ENCODE assay signal across 27 mouse cellular contexts in genomic region chr4:70484134-70484533, GRCm38 (mm10). TPM values are rescaled to one million over a fixed set of nuclear protein-coding genes. Genes with fewer than 3 reads are reported as not detected.
DNase-seq lines count a peak whose midpoint lies in the region; ATAC-seq and TF ChIP-seq lines count a peak whose summit lies in the region.
"Had no signal": no experiment of that assay in that cellular context is flagged by ENCODE, and none has a peak within 500 bp of the region (broad histone marks: within the 10 kb centered on the region; RNA-seq: fewer than 3 reads in every experiment).

No protein-coding gene starts in this region.

- H3K36me3 ChIP-seq in liver, embryonic 15.5 days (replicated peaks) = no peaks in the 10 kb centered on the region
- H3K36me3 ChIP-seq in liver, embryonic 16.5 days (ENCODE audit: control insufficient read depth, insufficient read depth) = no peaks in the 10 kb centered on the region
- H3K36me3 ChIP-seq: forebrain, embryonic 10.5 days; G1E; heart, embryonic 12.5 days; heart, embryonic 15.5 days; hindbrain, embryonic 10.5 days; hindbrain, embryonic 13.5 days had no signal

- H3K4me3 ChIP-seq in layer of hippocampus, adult 2 months = no peak overlapping the region
- no peak overlapping the region for H3K4me3 ChIP-seq in liver, embryonic 15.5 days (replicated peaks)
- no peak overlapping the region for H3K4me3 ChIP-seq in liver, embryonic 16.5 days (ENCODE audit: low read depth, low read length)
- H3K4me3 ChIP-seq: forebrain, embryonic 10.5 days; forebrain, embryonic 13.5 days; heart, embryonic 12.5 days; heart, embryonic 15.5 days; hindbrain, embryonic 10.5 days; hindbrain, embryonic 13.5 days had no signal

- H3K27me3 ChIP-seq in liver, embryonic 15.5 days = no peaks in the 10 kb centered on the region
- H3K27me3 ChIP-seq in liver, embryonic 16.5 days (ENCODE audit: control insufficient read depth, insufficient read depth, low read depth, low read length) = no peaks in the 10 kb centered on the region
- H3K27me3 ChIP-seq: CH12.LX; forebrain, embryonic 13.5 days; heart, embryonic 12.5 days; heart, embryonic 15.5 days; hindbrain, embryonic 13.5 days had no signal

- H3K27ac ChIP-seq in layer of hippocampus, adult 2 months = peak overlapping the region; percentile 41; the same call in 1 of the 2 replicates
- no peak overlapping the region for H3K27ac ChIP-seq in liver, embryonic 15.5 days (replicated peaks)
- H3K27ac ChIP-seq in liver, embryonic 16.5 days (ENCODE audit: low read length) = no peak overlapping the region
- H3K27ac ChIP-seq: forebrain, embryonic 10.5 days; forebrain, embryonic 13.5 days; heart, embryonic 15.5 days; hindbrain, embryonic 10.5 days; hindbrain, embryonic 13.5 days had no signal

- no peaks in the 10 kb centered on the region for H3K4me1 ChIP-seq in liver, embryonic 15.5 days (replicated peaks)
- H3K4me1 ChIP-seq in liver, embryonic 16.5 days (ENCODE audit: control insufficient read depth, low read depth, low read length) = no peaks in the 10 kb centered on the region
- H3K4me1 ChIP-seq: forebrain, embryonic 13.5 days; heart, embryonic 12.5 days; heart, embryonic 15.5 days; hindbrain, embryonic 10.5 days; hindbrain, embryonic 13.5 days had no signal

- 53% methylated on average over 2 of the region's 2 CpGs for WGBS in liver, embryonic 15.5 days (ENCODE audit: insufficient replicate concordance)
- WGBS in liver, embryonic 16.5 days (ENCODE audit: insufficient replicate concordance) = 44% methylated on average over 2 of the region's 2 CpGs

- H3K9ac ChIP-seq in liver, embryonic 15.5 days = no peak overlapping the region
- H3K9ac ChIP-seq in liver, embryonic 16.5 days (ENCODE audit: low read depth, low read length) = no peak overlapping the region
- H3K9ac ChIP-seq: forebrain, embryonic 13.5 days; heart, embryonic 12.5 days; heart, embryonic 15.5 days; hindbrain, embryonic 13.5 days had no signal

- no peak overlapping the region for H3K4me2 ChIP-seq in liver, embryonic 15.5 days
- no peak overlapping the region for H3K4me2 ChIP-seq in liver, embryonic 16.5 days (ENCODE audit: low read depth, low read length)
- H3K4me2 ChIP-seq: forebrain, embryonic 13.5 days; heart, embryonic 12.5 days; heart, embryonic 15.5 days; hindbrain, embryonic 13.5 days had no signal

- no peaks in the 10 kb centered on the region for H3K9me3 ChIP-seq in liver, embryonic 15.5 days (replicated peaks)
- no peaks in the 10 kb centered on the region for H3K9me3 ChIP-seq in liver, embryonic 16.5 days (replicated peaks; ENCODE audit: control insufficient read depth, low read length)
- H3K9me3 ChIP-seq: forebrain, embryonic 10.5 days; forebrain, embryonic 13.5 days; G1E; heart, embryonic 12.5 days; heart, embryonic 15.5 days; hindbrain, embryonic 10.5 days; hindbrain, embryonic 13.5 days had no signal

- peak; percentile 63 for ATAC-seq in liver, embryonic 15.5 days (ENCODE audit: insufficient read depth)
- peak; percentile 84 for ATAC-seq in liver, embryonic 16.5 days (ENCODE audit: low read depth)
- ATAC-seq: forebrain, embryonic 13.5 days; forebrain, embryonic 16.5 days; hindbrain, embryonic 16.5 days had no signal

- no peak for DNase-seq in layer of hippocampus, adult 2 months (ENCODE audit: low spot score in 2 of 2)
- no peak for DNase-seq in layer of hippocampus, adult 8-10 months (ENCODE audit: low spot score in 2 of 2)
- DNase-seq in liver = no peak
- peak; percentile 7 for DNase-seq in NIH3T3 (ENCODE audit: low read depth)
- no peak for DNase-seq in kidney, adult 11 months
- DNase-seq: adrenal gland, adult 2 months; adrenal gland, postnatal 14 days; B cell, adult 2 months; cerebellum, adult 18-20 months; cerebellum, adult 9-10 months; cerebellum, postnatal 14 days; gastrocnemius, postnatal 25 days; heart, adult 18-20 months; heart, postnatal 10 days; heart, postnatal 36 days had no signal

- no peak for TF ChIP-seq CTCF in layer of hippocampus, adult 2 months (conservative IDR thresholded peaks at IDR 0.05)

RNA-seq across cellular contexts. Expression of gene Megf9, which starts 50.7 kb away (rescaled TPM):
- total RNA-seq in layer of hippocampus, adult 2 months (2021) = 100 to 1,000 TPM; 126 to 132 TPM
- total RNA-seq in layer of hippocampus, adult 8-10 months (2022) = 100 to 1,000 TPM; 104 to 111 (median 109) TPM
- 4.4 and 4.7 TPM in 2 replicates for polyA plus RNA-seq in liver, embryonic 15.5 days (2015; fragmentation: Nextera tagmentation; extraction: Ambion mirVana)
- 4.0 and 4.3 TPM in 2 replicates for polyA plus RNA-seq in liver, embryonic 16.5 days (2015; fragmentation: Nextera tagmentation; extraction: Ambion mirVana)
- total RNA-seq: CH12.LX had no signal
- polyA plus RNA-seq: G1E had no signal
